8 mouse cellular contexts compared by ENCODE assay signal in genomic region chr2:130628424-130628823, GRCm38 (mm10). TPM values are rescaled to one million over a fixed set of nuclear protein-coding genes. Genes with fewer than 3 reads are reported as not detected.
DNase-seq lines count a peak whose midpoint lies in the region; ATAC-seq and TF ChIP-seq lines count a peak whose summit lies in the region.

No protein-coding gene starts in this region.

- no peak overlapping the region for H3K27ac ChIP-seq in layer of hippocampus, adult 2 months
- no peak overlapping the region for H3K27ac ChIP-seq in forebrain, embryonic 16.5 days (ENCODE audit: low read length)
- no peak overlapping the region for H3K27ac ChIP-seq in liver, postnatal 0 days (ENCODE audit: low read depth)

- peak overlapping the region; percentile 94 for H3K4me2 ChIP-seq in forebrain, embryonic 16.5 days (ENCODE audit: low read length)
- peak overlapping the region; percentile 97 for H3K4me2 ChIP-seq in liver, postnatal 0 days (ENCODE audit: low read depth, low read length)

- no peaks in the 10 kb centered on the region for H3K9me3 ChIP-seq in forebrain, embryonic 16.5 days (ENCODE audit: control insufficient read depth, low read length)
- H3K9me3 ChIP-seq in liver, postnatal 0 days (ENCODE audit: low read length) = no peaks in the 10 kb centered on the region

- H3K36me3 ChIP-seq in forebrain, embryonic 16.5 days (ENCODE audit: control insufficient read depth, insufficient read depth) = peaks cover 10% of the 10 kb centered on the region
- peaks cover 17% of the 10 kb centered on the region for H3K36me3 ChIP-seq in liver, postnatal 0 days (replicated peaks; ENCODE audit: insufficient read depth, low read length)

- H3K4me3 ChIP-seq in layer of hippocampus, adult 2 months = peak overlapping the region; percentile 75; the same call in 1 of the 2 replicates
- no peak overlapping the region for H3K4me3 ChIP-seq in forebrain, embryonic 16.5 days (replicated peaks; ENCODE audit: low read length)
- H3K4me3 ChIP-seq in liver, postnatal 0 days (ENCODE audit: low read depth, low read length) = no peak overlapping the region; the same call in 1 of the 2 replicates

- H3K27me3 ChIP-seq in forebrain, embryonic 16.5 days (replicated peaks; ENCODE audit: control insufficient read depth, insufficient read depth, low read length) = no peaks in the 10 kb centered on the region
- H3K27me3 ChIP-seq in liver, postnatal 0 days (ENCODE audit: insufficient read depth, low read length) = peaks cover under 1% of the 10 kb centered on the region; the same call in 1 of the 2 replicates

- TF ChIP-seq EP300 in liver, postnatal 0 days (IDR thresholded peaks at IDR 0.05; ENCODE audit: low read depth) = no peak

- TF ChIP-seq CTCF in layer of hippocampus, adult 2 months (conservative IDR thresholded peaks at IDR 0.05) = peak; percentile 55
- peak; percentile 42 for TF ChIP-seq CTCF in liver, postnatal 0 days (IDR thresholded peaks at IDR 0.05; ENCODE audit: low read depth)

- DNase-seq in layer of hippocampus, adult 2 months (ENCODE audit: low spot score in 2 of 2) = no peak
- no peak for DNase-seq in layer of hippocampus, adult 8-10 months (ENCODE audit: low spot score in 2 of 2)
- peak; percentile 24 for DNase-seq in T-cell, adult 2 months (ENCODE audit: low spot score)
- no peak for DNase-seq in liver, postnatal 0 days
- DNase-seq in embryo, embryonic 10 days (ENCODE audit: low spot score) = no peak
- DNase-seq in adrenal gland, postnatal 25 days = no peak
- no peak for DNase-seq in gastrocnemius, adult 18-20 months (ENCODE audit: low spot score)

- peaks cover 10% of the 10 kb centered on the region for H3K4me1 ChIP-seq in forebrain, embryonic 16.5 days (replicated peaks; ENCODE audit: control insufficient read depth, insufficient read depth, low read length)
- peaks cover 13% of the 10 kb centered on the region for H3K4me1 ChIP-seq in liver, postnatal 0 days (ENCODE audit: insufficient read depth)

- WGBS in forebrain, embryonic 16.5 days = 57% methylated on average over 3 of the region's 3 CpGs
- 61% methylated on average over 3 of the region's 3 CpGs for WGBS in liver, postnatal 0 days (ENCODE audit: insufficient replicate concordance)

- H3K9ac ChIP-seq in forebrain, embryonic 16.5 days (replicated peaks; ENCODE audit: low read depth, low read length) = no peak overlapping the region
- peak overlapping the region; percentile 96 for H3K9ac ChIP-seq in liver, postnatal 0 days (replicated peaks)

- no peak for ATAC-seq in forebrain, embryonic 16.5 days
- no peak for ATAC-seq in liver, postnatal 0 days

RNA-seq across cellular contexts. Expression of gene Fastkd5, which starts 1.4 kb away (rescaled TPM):
- total RNA-seq in layer of hippocampus, adult 2 months (2021) = 1 to 10 TPM; 8.8 to 8.9 TPM
- 1 to 10 TPM; 7.3 to 9.6 (median 9.4) TPM for total RNA-seq in layer of hippocampus, adult 8-10 months (2022)
- polyA plus RNA-seq in forebrain, embryonic 16.5 days (2015; fragmentation: Nextera tagmentation; extraction: Ambion mirVana) = 12.5 and 17.2 TPM in 2 replicates
- 5.9 and 7.2 TPM in 2 replicates for polyA plus RNA-seq in liver, postnatal 0 days (2015; fragmentation: Nextera tagmentation; extraction: Ambion mirVana)
- total RNA-seq in adrenal gland, postnatal 25 days (2021) = 8.9 and 14.0 TPM in 2 replicates
- total RNA-seq in gastrocnemius, adult 18-20 months (2021) = 1 to 10 TPM; 5.8 to 6.2 TPM

RNA-seq across cellular contexts. Expression of gene Ubox5, which starts 1.4 kb away (rescaled TPM):
- 10 to 100 TPM; 11.0 to 11.7 TPM for total RNA-seq in layer of hippocampus, adult 2 months (2021)
- total RNA-seq in layer of hippocampus, adult 8-10 months (2022) = 10 to 100 TPM; 10.3 to 12.1 (median 10.8) TPM
- 13.7 and 14.7 TPM in 2 replicates for polyA plus RNA-seq in forebrain, embryonic 16.5 days (2015; fragmentation: Nextera tagmentation; extraction: Ambion mirVana)
- polyA plus RNA-seq in liver, postnatal 0 days (2015; fragmentation: Nextera tagmentation; extraction: Ambion mirVana) = 2.6 TPM in 2 replicates
- 7.5 and 7.9 TPM in 2 replicates for total RNA-seq in adrenal gland, postnatal 25 days (2021)
- total RNA-seq in gastrocnemius, adult 18-20 months (2021) = 1 to 10 TPM; 5.2 TPM

RNA-seq across cellular contexts. Expression of gene Lzts3, which starts 14.2 kb away (rescaled TPM):
- total RNA-seq in layer of hippocampus, adult 2 months (2021) = 100 to 1,000 TPM; 185 to 196 TPM
- 100 to 1,000 TPM; 142 to 190 (median 164) TPM for total RNA-seq in layer of hippocampus, adult 8-10 months (2022)
- polyA plus RNA-seq in forebrain, embryonic 16.5 days (2015; fragmentation: Nextera tagmentation; extraction: Ambion mirVana) = 8.4 and 11.3 TPM in 2 replicates
- 1.2 TPM in 2 replicates for polyA plus RNA-seq in liver, postnatal 0 days (2015; fragmentation: Nextera tagmentation; extraction: Ambion mirVana)
- 16.8 and 19.5 TPM in 2 replicates for total RNA-seq in adrenal gland, postnatal 25 days (2021)
- 1 to 10 TPM; 2.3 to 3.2 TPM for total RNA-seq in gastrocnemius, adult 18-20 months (2021)

RNA-seq across cellular contexts. Expression of gene Ddrgk1, which starts 36.0 kb away (rescaled TPM):
- total RNA-seq in layer of hippocampus, adult 2 months (2021) = 10 to 100 TPM; 97.6 to 98.1 TPM
- total RNA-seq in layer of hippocampus, adult 8-10 months (2022) = 100 to 1,000 TPM in 3 of 4 experiments, 10 to 100 TPM in 1; 95.9 to 122 (median 110) TPM
- 57.1 and 62.3 TPM in 2 replicates for polyA plus RNA-seq in forebrain, embryonic 16.5 days (2015; fragmentation: Nextera tagmentation; extraction: Ambion mirVana)
- 71.4 and 71.8 TPM in 2 replicates for polyA plus RNA-seq in liver, postnatal 0 days (2015; fragmentation: Nextera tagmentation; extraction: Ambion mirVana)
- total RNA-seq in adrenal gland, postnatal 25 days (2021) = 226 and 231 TPM in 2 replicates
- 100 to 1,000 TPM; 117 to 118 TPM for total RNA-seq in gastrocnemius, adult 18-20 months (2021)

RNA-seq across cellular contexts. Expression of gene Itpa, which starts 39.0 kb away (rescaled TPM):
- 10 to 100 TPM; 36.0 to 36.8 TPM for total RNA-seq in layer of hippocampus, adult 2 months (2021)
- total RNA-seq in layer of hippocampus, adult 8-10 months (2022) = 10 to 100 TPM; 32.1 to 36.0 (median 34.7) TPM
- 117 and 124 TPM in 2 replicates for polyA plus RNA-seq in forebrain, embryonic 16.5 days (2015; fragmentation: Nextera tagmentation; extraction: Ambion mirVana)
- 30.4 and 31.2 TPM in 2 replicates for polyA plus RNA-seq in liver, postnatal 0 days (2015; fragmentation: Nextera tagmentation; extraction: Ambion mirVana)
- total RNA-seq in adrenal gland, postnatal 25 days (2021) = 23.8 and 28.0 TPM in 2 replicates
- 10 to 100 TPM; 11.5 to 12.7 TPM for total RNA-seq in gastrocnemius, adult 18-20 months (2021)
